Mouse (Mus musculus): ENCODE measurements around the gene Mroh2a. TPM values are rescaled to one million over a fixed set of nuclear protein-coding genes. Genes with fewer than 3 reads are reported as not detected.
A peak's percentile ranks its signal among the peaks of the same experiment; 100 is the strongest.
"Not testable (repeated sequence)": the region's sequence is repeated elsewhere in the genome, so short reads cannot be mapped to it uniquely, and the experiment has no call there.

Mroh2a gene
- total RNA-seq, 1 experiment from 2014 or later = 0.38 TPM

GRCm38 (mm10) chr1:88217144-88217543 lies 9.6 kb upstream of the Mroh2a start:
- ATAC-seq (replicated peaks; ENCODE audit: insufficient number of reproducible peaks, low FRiP score, low TSS enrichment, poor library complexity, severe bottlenecking) = no peak

DNA sequence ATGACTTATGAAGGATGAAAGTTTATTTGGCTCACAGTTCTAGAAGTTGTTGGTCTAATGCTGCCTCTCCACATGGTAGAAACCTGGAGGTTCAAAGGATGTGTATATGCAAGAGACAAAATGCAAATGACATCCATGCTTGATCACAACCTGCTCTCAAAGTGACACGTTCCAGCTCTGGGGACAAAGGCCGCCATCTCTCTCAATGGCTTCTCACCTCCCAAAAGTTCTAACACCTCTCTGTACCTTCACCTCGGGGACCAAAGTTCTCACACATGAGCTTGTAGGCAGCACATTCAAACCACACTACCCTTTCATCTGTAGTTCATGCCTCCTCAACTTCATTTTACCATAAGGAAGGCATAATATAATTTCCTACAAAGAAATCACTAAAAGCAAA lies 9.2 kb upstream of the Mroh2a start:
- ATAC-seq (replicated peaks; ENCODE audit: insufficient number of reproducible peaks, low FRiP score, low TSS enrichment, poor library complexity, severe bottlenecking) = no peak

DNA sequence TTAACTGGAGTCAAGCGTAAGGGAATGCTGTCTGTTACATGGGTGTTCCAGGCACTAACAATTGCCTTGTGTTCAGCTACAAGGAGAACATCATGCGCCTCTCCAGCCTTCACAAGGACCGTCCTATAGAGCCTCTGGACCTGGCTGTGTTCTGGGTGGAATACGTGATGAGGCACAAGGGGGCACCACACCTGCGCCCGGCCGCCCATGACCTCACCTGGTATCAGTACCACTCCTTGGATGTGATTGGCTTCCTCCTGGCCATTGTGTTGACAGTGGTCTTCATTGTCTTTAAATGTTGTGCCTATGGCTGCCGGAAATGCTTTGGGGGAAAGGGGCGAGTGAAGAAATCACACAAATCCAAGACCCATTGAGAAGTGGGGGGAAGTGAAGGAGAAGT lies 8.7 kb upstream of the Mroh2a start:
- ATAC-seq (replicated peaks; ENCODE audit: insufficient number of reproducible peaks, low FRiP score, low TSS enrichment, poor library complexity, severe bottlenecking) = no peak

GRCm38 (mm10) chr1:88218591-88218990 lies 8.2 kb upstream of the Mroh2a start:
- ATAC-seq (replicated peaks; ENCODE audit: insufficient number of reproducible peaks, low FRiP score, low TSS enrichment, poor library complexity, severe bottlenecking) = no peak

DNA sequence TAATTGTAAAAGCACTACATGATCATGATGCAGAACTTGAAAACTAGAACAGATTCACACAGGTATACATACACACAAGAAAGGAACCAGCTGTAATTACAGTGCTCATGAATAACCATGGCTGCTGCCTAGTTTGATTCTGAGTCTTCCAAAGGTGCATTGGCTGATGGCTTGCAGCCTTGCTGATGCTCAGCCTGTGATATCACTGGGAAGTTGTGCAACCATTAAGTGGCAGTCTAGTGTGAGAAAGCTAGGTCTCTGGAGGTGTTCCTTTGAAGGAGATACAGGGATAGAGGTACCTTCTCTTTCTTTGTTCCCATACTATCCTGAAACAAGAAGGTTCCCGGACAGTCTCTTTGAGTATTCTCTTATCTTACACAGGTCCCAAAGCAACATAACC lies 7.7 kb upstream of the Mroh2a start:
- ATAC-seq (replicated peaks; ENCODE audit: insufficient number of reproducible peaks, low FRiP score, low TSS enrichment, poor library complexity, severe bottlenecking) = no peak

- ATAC-seq (replicated peaks; ENCODE audit: insufficient number of reproducible peaks, low FRiP score, low TSS enrichment, poor library complexity, severe bottlenecking) = no peak
Measured at GRCm38 (mm10) chr1:88220336-88220735, 6.5 kb upstream of the Mroh2a start.

- no peak for ATAC-seq (replicated peaks; ENCODE audit: insufficient number of reproducible peaks, low FRiP score, low TSS enrichment, poor library complexity, severe bottlenecking)
Measured at GRCm38 (mm10) chr1:88222216-88222615, 4.6 kb upstream of the Mroh2a start.

- not testable (repeated sequence) for ATAC-seq (replicated peaks; ENCODE audit: insufficient number of reproducible peaks, low FRiP score, low TSS enrichment, poor library complexity, severe bottlenecking)
Measured at GRCm38 (mm10) chr1:88223011-88223515, 3.7 kb upstream of the Mroh2a start.

GRCm38 (mm10) chr1:88223591-88223990 lies 3.2 kb upstream of the Mroh2a start:
- ATAC-seq (replicated peaks; ENCODE audit: insufficient number of reproducible peaks, low FRiP score, low TSS enrichment, poor library complexity, severe bottlenecking) = no peak

DNA sequence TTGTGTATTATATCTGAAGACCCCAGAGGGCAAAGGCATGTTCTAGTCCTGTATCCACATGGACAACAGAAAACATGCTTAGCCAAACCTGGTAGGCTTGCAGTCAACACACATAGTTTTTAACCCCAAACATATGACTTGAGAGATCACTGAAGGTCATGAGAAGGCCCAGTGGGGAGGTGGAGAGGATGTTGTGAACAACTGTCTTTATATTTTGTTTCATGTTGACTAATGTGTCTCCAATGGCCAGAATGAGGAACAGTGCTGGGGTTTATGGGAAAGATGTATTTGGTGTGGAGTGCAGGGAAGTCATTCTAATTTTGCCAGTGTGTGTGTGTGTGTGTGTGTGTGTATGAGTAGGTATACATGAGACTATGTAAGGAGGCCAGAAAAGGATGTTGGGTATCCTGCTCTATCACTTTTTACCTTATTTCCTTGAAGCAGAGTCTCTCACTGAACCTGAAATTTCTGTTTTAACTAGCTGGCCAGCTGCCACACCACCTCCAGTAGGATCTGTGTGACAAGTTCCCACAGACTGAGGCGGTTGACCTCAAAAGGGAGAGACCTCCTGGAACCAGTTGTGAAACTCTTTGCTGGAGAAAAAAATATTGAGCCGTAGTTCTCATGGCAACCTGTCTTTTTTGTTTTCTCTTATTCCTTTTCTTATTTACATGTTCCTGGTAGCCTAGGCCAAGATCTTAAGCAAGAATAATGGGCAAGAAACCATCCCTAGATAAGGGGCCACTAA lies 2.6 kb upstream of the Mroh2a start:
- ATAC-seq (replicated peaks; ENCODE audit: insufficient number of reproducible peaks, low FRiP score, low TSS enrichment, poor library complexity, severe bottlenecking) = no peak

GRCm38 (mm10) chr1:88225301-88225700 lies 1.5 kb upstream of the Mroh2a start:
- not testable (repeated sequence) for ATAC-seq (replicated peaks; ENCODE audit: insufficient number of reproducible peaks, low FRiP score, low TSS enrichment, poor library complexity, severe bottlenecking)

DNA sequence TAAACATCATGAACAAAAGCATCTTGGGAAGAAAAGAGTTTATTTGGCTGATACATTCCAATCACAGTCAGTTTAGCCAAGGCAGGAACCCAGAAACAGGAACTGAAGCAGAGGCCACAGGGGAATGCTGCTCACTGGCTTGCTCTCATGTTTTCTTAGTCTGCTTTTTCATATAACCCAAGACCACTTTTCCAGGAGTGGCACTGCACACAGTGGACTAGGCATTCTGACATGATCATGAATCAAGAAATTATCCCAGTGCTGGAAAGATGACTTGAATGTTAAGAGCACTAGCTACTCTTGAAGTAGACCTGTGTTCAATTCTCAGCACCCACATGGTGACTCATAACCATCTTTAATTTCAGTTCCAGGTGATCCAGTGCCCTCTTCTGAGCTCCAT lies 1.0 kb upstream of the Mroh2a start:
- ATAC-seq (replicated peaks; ENCODE audit: insufficient number of reproducible peaks, low FRiP score, low TSS enrichment, poor library complexity, severe bottlenecking) = no peak

DNA sequence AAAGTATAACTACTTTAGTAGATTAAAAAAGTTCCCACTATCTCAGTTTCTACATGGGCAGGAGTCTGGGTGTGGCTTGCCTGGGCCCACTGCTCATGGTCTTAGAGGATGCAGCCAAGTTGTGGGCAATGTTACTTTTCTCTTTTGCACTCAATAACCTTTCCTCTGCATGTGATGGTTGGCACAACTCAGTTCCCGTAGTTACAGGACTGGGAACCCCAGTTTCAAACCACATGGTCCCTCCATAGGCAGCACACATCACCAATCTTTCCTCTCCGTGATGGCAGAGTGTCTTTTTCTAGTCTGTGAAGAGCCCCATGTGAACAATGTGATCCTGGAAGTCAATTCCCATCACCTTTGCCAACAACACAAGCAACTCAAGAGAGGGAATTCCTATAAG lies 696 bp downstream of the Mroh2a start:
- ATAC-seq (replicated peaks; ENCODE audit: insufficient number of reproducible peaks, low FRiP score, low TSS enrichment, poor library complexity, severe bottlenecking) = 0 out of 2 replicates have a peak, but pooled peaks have one; percentile 3

DNA sequence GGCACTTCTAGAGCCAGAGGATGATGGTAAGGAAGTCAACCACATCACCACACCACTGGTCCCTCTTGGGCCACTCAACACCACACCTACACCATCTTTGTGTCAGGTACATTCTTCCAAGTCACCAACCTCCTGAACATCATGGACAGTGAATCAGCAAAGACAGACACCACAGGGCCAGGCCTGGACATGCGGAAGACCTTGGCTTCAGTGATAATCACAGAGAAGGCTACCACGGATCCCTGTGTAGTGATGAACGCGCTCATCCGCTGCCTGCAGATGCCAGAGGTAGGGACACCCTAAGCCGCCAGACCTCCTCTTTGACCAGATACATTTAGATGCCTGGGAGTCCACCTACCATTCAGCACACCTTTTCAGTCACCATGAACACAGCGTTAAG lies 1.3 kb downstream of the Mroh2a start:
- ATAC-seq (replicated peaks; ENCODE audit: insufficient number of reproducible peaks, low FRiP score, low TSS enrichment, poor library complexity, severe bottlenecking) = 0 out of 2 replicates have a peak, but pooled peaks have one; percentile 1

DNA sequence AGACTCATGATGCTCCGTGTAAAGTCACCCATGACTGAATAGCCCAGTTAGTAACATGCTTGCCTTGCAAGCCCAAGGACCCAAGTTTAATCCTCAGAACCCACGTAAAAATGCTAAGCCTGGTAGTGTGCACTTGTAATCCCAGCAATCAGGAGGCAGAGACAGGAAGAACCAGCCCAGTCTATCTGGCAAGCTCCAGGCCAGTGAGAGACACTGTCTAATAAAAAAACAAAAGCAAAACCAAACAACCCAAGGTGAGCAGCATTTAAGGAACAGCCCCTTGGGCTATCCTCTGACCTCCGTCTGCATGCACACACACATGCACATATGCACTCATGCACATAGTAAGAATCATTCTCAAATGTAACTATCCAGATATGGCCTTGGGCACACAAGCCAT lies 2.8 kb downstream of the Mroh2a start:
- ATAC-seq (replicated peaks; ENCODE audit: insufficient number of reproducible peaks, low FRiP score, low TSS enrichment, poor library complexity, severe bottlenecking) = no peak

- no peak for ATAC-seq (replicated peaks; ENCODE audit: insufficient number of reproducible peaks, low FRiP score, low TSS enrichment, poor library complexity, severe bottlenecking)
Measured at GRCm38 (mm10) chr1:88229986-88230385, 3.2 kb downstream of the Mroh2a start.

- ATAC-seq (replicated peaks; ENCODE audit: insufficient number of reproducible peaks, low FRiP score, low TSS enrichment, poor library complexity, severe bottlenecking) = no peak
Measured at GRCm38 (mm10) chr1:88230421-88230820, 3.6 kb downstream of the Mroh2a start.

GRCm38 (mm10) chr1:88230981-88231802 lies 4.4 kb downstream of the Mroh2a start:
- ATAC-seq (replicated peaks; ENCODE audit: insufficient number of reproducible peaks, low FRiP score, low TSS enrichment, poor library complexity, severe bottlenecking) = no peak

GRCm38 (mm10) chr1:88231803-88232499 lies 5.2 kb downstream of the Mroh2a start:
- ATAC-seq (replicated peaks; ENCODE audit: insufficient number of reproducible peaks, low FRiP score, low TSS enrichment, poor library complexity, severe bottlenecking) = no peak
